Mouse (Mus musculus) hindlimb bud, embryonic 11.5 days (tissue): ENCODE results near the gene Mrnip.

Experiments
- DNase-seq: peaks from one replicate; pipeline ENCODE4 v3.0.0-alpha.2; 2012; ENCODE audit warnings: low read depth, low spot score; ENCODE audit errors: extremely low spot score

Gene Mrnip

GRCm38 (mm10) chr11:50240235-50240911 is 66.1 kb downstream of the Mrnip start:
- DNase-seq = no peak

GRCm38 (mm10) chr11:50243926-50244325 is 69.7 kb downstream of the Mrnip start:
- no peak for DNase-seq

- DNase-seq = no peak
Measured at GRCm38 (mm10) chr11:50245269-50245668, 71.0 kb downstream of the Mrnip start.

- DNase-seq = no peak
Measured at GRCm38 (mm10) chr11:50248473-50249171, 74.4 kb downstream of the Mrnip start.
